In the genomic region with DNA sequence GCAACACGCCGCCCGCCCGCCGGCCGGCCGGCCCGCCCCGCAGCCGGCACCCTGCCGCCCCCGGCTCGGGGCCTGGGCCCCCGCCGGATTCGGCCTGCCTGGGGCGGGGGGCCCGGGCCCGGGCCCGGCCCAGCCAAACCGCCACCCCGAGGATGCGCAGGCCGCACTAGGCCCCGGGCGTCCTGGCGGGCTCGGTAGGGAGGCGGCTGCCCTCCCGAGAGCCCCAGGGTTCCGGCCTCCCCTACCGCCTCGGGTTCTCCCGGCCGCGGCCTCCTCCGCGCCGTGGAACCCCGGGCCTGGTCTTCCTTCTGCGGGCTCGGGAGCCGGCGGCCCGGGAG, we compare ENCODE assay signal across 8 mouse cellular contexts. TPM values are rescaled to one million over a fixed set of nuclear protein-coding genes. Genes with fewer than 3 reads are reported as not detected.
DNase-seq lines count a peak whose midpoint lies in the region; ATAC-seq and TF ChIP-seq lines count a peak whose summit lies in the region.

No protein-coding gene starts in this region.

- H3K36me3 ChIP-seq in embryonic facial prominence, embryonic 11.5 days (replicated peaks; ENCODE audit: control insufficient read depth, insufficient read depth, low read depth, low read length): no peaks in the 10 kb centered on the region
- H3K36me3 ChIP-seq in intestine, postnatal 0 days (ENCODE audit: control insufficient read depth, insufficient read depth): no peaks in the 10 kb centered on the region

- no peaks in the 10 kb centered on the region for H3K27me3 ChIP-seq in embryonic facial prominence, embryonic 11.5 days (ENCODE audit: control insufficient read depth, insufficient read depth, low read length)
- no peaks in the 10 kb centered on the region for H3K27me3 ChIP-seq in intestine, postnatal 0 days (replicated peaks; ENCODE audit: control insufficient read depth, insufficient read depth, low read length)

- peak overlapping the region; percentile 22; the same call in 1 of the 2 replicates for H3K4me2 ChIP-seq in embryonic facial prominence, embryonic 11.5 days (ENCODE audit: low read depth, low read length)
- H3K4me2 ChIP-seq in intestine, postnatal 0 days (replicated peaks; ENCODE audit: low read depth): peak overlapping the region; percentile 79

- WGBS in embryonic facial prominence, embryonic 11.5 days: under 1% methylated on average over 20 of the region's 45 CpGs
- WGBS in intestine, postnatal 0 days: under 1% methylated on average over 18 of the region's 45 CpGs

- intact Hi-C loops in left cerebral cortex, adult 2 months (cut with DNase I): loop anchor here (2.0 to 5.0 kb wide), 3 partner anchors 33 to 281 kb away; partner anchors contain the start of genes Ahcyl2 and Strip2
- intact Hi-C loops in left cerebral cortex, postnatal 36 days (cut with DNase I): loop anchor here (1.0 to 10.0 kb wide), 2 partner anchors 133 to 280 kb away; partner anchors contain the start of genes Ahcyl2 and Strip2

- peak; percentile 77; the same call in 1 of the 2 replicates for ATAC-seq in embryonic facial prominence, embryonic 11.5 days (replicated peaks; ENCODE audit: insufficient number of reproducible peaks, low FRiP score, low TSS enrichment, low read depth)
- peak; percentile 82; the same call in 1 of the 2 replicates for ATAC-seq in intestine, postnatal 0 days
- peak; percentile 31 for ATAC-seq in neutrophil, adult 5-6 weeks (ENCODE audit: extremely low read depth, insufficient number of reproducible peaks, low FRiP score, poor library complexity, severe bottlenecking)

- peak overlapping the region; percentile 90 for H3K9ac ChIP-seq in embryonic facial prominence, embryonic 11.5 days (replicated peaks; ENCODE audit: low read length)
- peak overlapping the region; percentile 99 for H3K9ac ChIP-seq in intestine, postnatal 0 days (ENCODE audit: low read depth, low read length)

- peak overlapping the region; percentile 100 for H3K27ac ChIP-seq in left cerebral cortex, adult 2 months
- peak overlapping the region; percentile 99 for H3K27ac ChIP-seq in embryonic facial prominence, embryonic 11.5 days (replicated peaks; ENCODE audit: low read depth, low read length)
- peak overlapping the region; percentile 100 for H3K27ac ChIP-seq in intestine, postnatal 0 days (ENCODE audit: low read depth, low read length)

- no peak for TF ChIP-seq CTCF in left cerebral cortex, adult 2 months (IDR thresholded peaks at IDR 0.05)
- no peak for TF ChIP-seq CTCF in intestine, postnatal 0 days (IDR thresholded peaks at IDR 0.05; ENCODE audit: low read depth)

- no peak for DNase-seq in left cerebral cortex, adult 2 months (ENCODE audit: extremely low spot score in 1 of 2, low spot score in 2 of 2)
- no peak for DNase-seq in left cerebral cortex, postnatal 36 days (ENCODE audit: low spot score in 2 of 2)
- DNase-seq in embryonic facial prominence, embryonic 11.5 days (ENCODE audit: low spot score): no peak
- no peak for DNase-seq in thymus, postnatal 10 days (ENCODE audit: low spot score in 2 of 2)
- DNase-seq in kidney, adult 18-20 months: no peak
- no peak for DNase-seq in right cerebral cortex, postnatal 10 days (ENCODE audit: low spot score in 2 of 2)

- no peaks in the 10 kb centered on the region for H3K4me1 ChIP-seq in embryonic facial prominence, embryonic 11.5 days (ENCODE audit: control insufficient read depth, insufficient read depth, low read length)
- H3K4me1 ChIP-seq in intestine, postnatal 0 days (replicated peaks; ENCODE audit: control insufficient read depth, insufficient read depth, low read length): no peaks in the 10 kb centered on the region

- H3K9me3 ChIP-seq in embryonic facial prominence, embryonic 11.5 days (replicated peaks; ENCODE audit: control insufficient read depth, low read length): no peaks in the 10 kb centered on the region
- H3K9me3 ChIP-seq in intestine, postnatal 0 days (ENCODE audit: control insufficient read depth): no peaks in the 10 kb centered on the region

- peak overlapping the region; percentile 78 for H3K4me3 ChIP-seq in left cerebral cortex, adult 2 months
- peak overlapping the region; percentile 82 for H3K4me3 ChIP-seq in embryonic facial prominence, embryonic 11.5 days (ENCODE audit: low read depth, low read length)
- H3K4me3 ChIP-seq in intestine, postnatal 0 days (ENCODE audit: low read depth, low read length): peak overlapping the region; percentile 97

RNA-seq across cellular contexts. Expression of gene Nrf1, which starts 0.3 kb away (rescaled TPM):
- total RNA-seq in left cerebral cortex, adult 2 months (2021): 10 to 100 TPM; 21.7 to 24.2 TPM
- 10 to 100 TPM; 19.8 to 23.1 TPM for total RNA-seq in left cerebral cortex, postnatal 36 days (2021)
- polyA plus RNA-seq in embryonic facial prominence, embryonic 11.5 days (2014; fragmentation: Nextera tagmentation; extraction: Ambion mirVana): 76.0 and 80.1 TPM in 2 replicates
- polyA plus RNA-seq in intestine, postnatal 0 days (2015; fragmentation: Nextera tagmentation; extraction: Ambion mirVana): 14.0 and 14.6 TPM in 2 replicates
- total RNA-seq in neutrophil, adult 5-6 weeks (2017): 91.0 and 106 TPM in 2 replicates

Comparison
In these comparisons a context has a peak if more than half of its experiments do, and no peak if none do; other contexts are left out.
1. ATAC-seq: peak in every context shown above with its lines; median percentile 82 in intestine, postnatal 0 days; 77 in embryonic facial prominence, embryonic 11.5 days; 31 in neutrophil, adult 5-6 weeks.